Mouse (Mus musculus) intestine, postnatal 0 days (tissue): Measurements from ENCODE around the gene Usp34. TPM values are rescaled to one million over a fixed set of nuclear protein-coding genes. Genes with fewer than 3 reads are reported as not detected.
"Not testable (repeated sequence)": the region's sequence is repeated elsewhere in the genome, so short reads cannot be mapped to it uniquely, and the experiment has no call there.

ENCODE experiments used
- ATAC-seq: fragments of 200-750 bp; cut with Nextera tagmentation; 2 replicates; pipeline ENCODE4 v1.8.0; 2017; ENCODE audit warnings: mild to moderate bottlenecking, moderate TSS enrichment, moderate library complexity
- H3K27ac ChIP-seq: fragments of 300-500 bp; sonication (generic); 2 replicates; pipeline ENCODE4 v1.5.1; 2014; ENCODE audit warnings: mild to moderate bottlenecking, low read depth, low read length, moderate library complexity
- H3K27me3 ChIP-seq: fragments of 300-500 bp; sonication (generic); replicated peaks from 2 replicates; pipeline ENCODE4 v1.6.1; 2014; ENCODE audit warnings: low read length, mixed read lengths; ENCODE audit not compliant: control insufficient read depth, insufficient read depth
- H3K36me3 ChIP-seq: fragments of 300-500 bp; sonication (generic); 2 replicates; pipeline ENCODE4 v1.6.1; 2014; ENCODE audit warnings: mild to moderate bottlenecking, moderate library complexity; ENCODE audit not compliant: control insufficient read depth, insufficient read depth
- H3K4me1 ChIP-seq: fragments of 300-500 bp; sonication (generic); replicated peaks from 2 replicates; pipeline ENCODE4 v1.6.1; 2014; ENCODE audit warnings: antibody characterized with exemption, low read length, mixed read lengths; ENCODE audit not compliant: control insufficient read depth, insufficient read depth
- H3K4me2 ChIP-seq: fragments of 300-500 bp; sonication (generic); replicated peaks from 2 replicates; pipeline ENCODE4 v1.6.1; 2014; ENCODE audit warnings: low read depth, mild to moderate bottlenecking, moderate library complexity
- H3K4me3 ChIP-seq: fragments of 300-500 bp; sonication (generic); 2 replicates; pipeline ENCODE4 v1.5.1; 2014; ENCODE audit warnings: low read depth, low read length
- H3K9ac ChIP-seq: fragments of 300-500 bp; sonication (generic); 2 replicates; pipeline ENCODE4 v1.6.1; 2014; ENCODE audit warnings: mild to moderate bottlenecking, low read depth, low read length
- H3K9me3 ChIP-seq: fragments of 300-500 bp; sonication (generic); 2 replicates; pipeline ENCODE4 v1.6.1; 2016; ENCODE audit warnings: mixed run types; ENCODE audit not compliant: control insufficient read depth
- CTCF ChIP-seq: sonication (generic); IDR thresholded peaks from 2 replicates; pipeline ENCODE4 v1.5.1; 2016; ENCODE audit warnings: low read depth, mild to moderate bottlenecking, control low read depth, antibody characterized with exemption, moderate library complexity
- WGBS: fragments of 180-500 bp; shearing (Covaris S2); extraction: QIAGEN DNeasy Blood & Tissue Kit; methylation state at CpG from one replicate; pipeline ENCODE4 v1.1.7; 2014; 5-methylcytosine and 5-hydroxymethylcytosine counted together
- polyA plus RNA-seq: library from polyadenylated mRNA; unstranded; fragments of >200 nt; fragmentation: Nextera tagmentation; extraction: Ambion mirVana; gene quantifications from 2 replicates; pipeline ENCODE4 v1.2.1, GENCODE M21; 2015

The Usp34 gene
- polyA plus RNA-seq, 1 experiment from 2014 or later, result 13.4 TPM

DNA sequence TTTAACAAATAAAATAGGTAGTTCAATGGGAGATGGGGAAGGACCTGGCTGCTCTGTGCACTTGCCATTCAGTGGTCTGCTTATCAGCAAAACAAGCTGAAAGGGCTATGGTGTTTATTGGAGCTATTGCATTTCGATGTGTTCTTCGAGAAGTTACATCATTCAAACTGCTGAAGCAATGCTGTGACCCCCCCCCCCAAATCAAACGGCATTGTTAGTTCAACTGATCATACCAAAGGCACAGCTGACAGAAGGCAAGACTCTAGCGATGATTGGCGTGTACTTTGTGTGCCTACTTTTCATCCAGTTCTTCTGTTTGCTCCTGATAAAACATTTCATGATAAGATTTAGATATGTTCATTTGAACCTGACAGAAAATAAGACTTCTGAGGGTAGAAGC, 191.9 kb downstream of the Usp34 start:
- ATAC-seq, result no peak
- peak overlapping the region; percentile 64 for H3K4me2 ChIP-seq
- no peak for TF ChIP-seq CTCF
- H3K9me3 ChIP-seq, result no peaks in the 10 kb centered on the region
- H3K36me3 ChIP-seq, result peaks cover 11% of the 10 kb centered on the region
- no peak overlapping the region for H3K27ac ChIP-seq
- H3K27me3 ChIP-seq, result no peaks in the 10 kb centered on the region
- WGBS, result 37% methylated on average over 5 of the region's 5 CpGs
- 0 out of 2 replicates have a peak, but pooled peaks cover 10% of the 10 kb centered on the region for H3K4me1 ChIP-seq
- peak overlapping the region; percentile 42; the same call in 1 of the 2 replicates for H3K9ac ChIP-seq
- H3K4me3 ChIP-seq, result peak overlapping the region; percentile 75

- not testable (repeated sequence) for H3K27ac ChIP-seq
- WGBS, result 77% methylated on average over 5 of the region's 5 CpGs
These were observed 198.1 kb downstream of the Usp34 start for GRCm38 (mm10) chr11:23504801-23505200.

DNA sequence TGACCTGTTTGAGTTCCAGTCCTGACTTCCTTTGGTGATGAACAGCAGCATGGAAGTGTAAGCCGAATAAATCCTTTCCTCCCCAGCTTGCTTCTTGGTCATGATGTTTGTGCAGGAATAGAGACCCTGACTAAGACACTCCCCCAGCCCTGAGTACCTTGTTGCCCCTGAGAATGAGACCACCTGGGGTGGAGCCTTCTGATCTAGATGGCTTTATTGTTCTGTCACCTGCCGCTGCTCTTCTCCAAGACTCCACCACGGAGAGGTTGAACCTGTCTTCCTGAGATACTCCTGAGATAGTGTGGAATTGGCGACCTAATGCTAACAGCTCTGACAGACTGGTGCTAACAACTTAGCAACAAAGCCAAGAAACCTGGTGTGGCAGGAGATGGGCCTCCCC, 208.1 kb downstream of the Usp34 start:
- not testable (repeated sequence) for H3K4me3 ChIP-seq, H3K36me3 ChIP-seq, ATAC-seq, H3K9me3 ChIP-seq, H3K27me3 ChIP-seq, H3K27ac ChIP-seq, H3K4me1 ChIP-seq, H3K4me2 ChIP-seq, H3K9ac ChIP-seq
- WGBS, result 41% methylated on average over 4 of the region's 4 CpGs

More at GRCm38 (mm10) chr11:23504801-23505200, 198.1 kb downstream of the Usp34 start:
- H3K4me3 ChIP-seq, ATAC-seq, H3K36me3 ChIP-seq, H3K9ac ChIP-seq, H3K27me3 ChIP-seq, H3K4me1 ChIP-seq, H3K9me3 ChIP-seq, H3K4me2 ChIP-seq: not testable (repeated sequence)

DNA sequence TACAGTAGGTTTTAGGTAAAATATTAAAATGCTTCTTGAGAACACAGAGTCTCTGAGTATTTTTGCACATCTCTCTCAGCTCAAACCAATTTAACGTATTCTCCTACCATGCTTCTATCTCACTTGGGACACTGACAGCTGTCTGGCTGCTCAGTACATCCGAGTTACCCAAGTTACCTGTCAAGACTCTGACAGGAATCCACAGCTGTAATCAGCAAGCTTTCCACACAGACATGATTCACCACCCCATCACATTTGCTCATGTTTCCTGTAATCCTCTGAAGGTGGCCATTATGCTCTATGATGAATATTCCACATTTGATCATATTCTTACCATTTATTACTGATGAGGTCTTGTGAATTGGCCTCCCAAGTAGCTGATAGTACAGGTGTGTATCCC, 208.6 kb downstream of the Usp34 start:
- no peak for ATAC-seq
- no peaks in the 10 kb centered on the region for H3K4me1 ChIP-seq
- H3K27me3 ChIP-seq, result no peaks in the 10 kb centered on the region
- H3K27ac ChIP-seq, result no peak overlapping the region
- no peak overlapping the region for H3K4me2 ChIP-seq
- WGBS, result 75% methylated on average over 2 of the region's 2 CpGs
- no peak overlapping the region for H3K4me3 ChIP-seq
- H3K9ac ChIP-seq, result no peak overlapping the region
- TF ChIP-seq CTCF, result no peak
- no peaks in the 10 kb centered on the region for H3K36me3 ChIP-seq
- H3K9me3 ChIP-seq, result no peaks in the 10 kb centered on the region

GRCm38 (mm10) chr11:23518981-23519380, 212.3 kb downstream of the Usp34 start:
- Histone ChIP-seq H3K4me2 (no peak overlapping the region), H3K36me3 (no peaks in the 10 kb centered on the region), H3K27me3 (no peaks in the 10 kb centered on the region), H3K9me3 (no peaks in the 10 kb centered on the region), H3K27ac (no peak overlapping the region), H3K4me1 (no peaks in the 10 kb centered on the region), H3K4me3 (no peak overlapping the region), H3K9ac (no peak overlapping the region)
- no peak for TF ChIP-seq CTCF
- 88% methylated on average over 3 of the region's 3 CpGs for WGBS
- ATAC-seq, result no peak

DNA sequence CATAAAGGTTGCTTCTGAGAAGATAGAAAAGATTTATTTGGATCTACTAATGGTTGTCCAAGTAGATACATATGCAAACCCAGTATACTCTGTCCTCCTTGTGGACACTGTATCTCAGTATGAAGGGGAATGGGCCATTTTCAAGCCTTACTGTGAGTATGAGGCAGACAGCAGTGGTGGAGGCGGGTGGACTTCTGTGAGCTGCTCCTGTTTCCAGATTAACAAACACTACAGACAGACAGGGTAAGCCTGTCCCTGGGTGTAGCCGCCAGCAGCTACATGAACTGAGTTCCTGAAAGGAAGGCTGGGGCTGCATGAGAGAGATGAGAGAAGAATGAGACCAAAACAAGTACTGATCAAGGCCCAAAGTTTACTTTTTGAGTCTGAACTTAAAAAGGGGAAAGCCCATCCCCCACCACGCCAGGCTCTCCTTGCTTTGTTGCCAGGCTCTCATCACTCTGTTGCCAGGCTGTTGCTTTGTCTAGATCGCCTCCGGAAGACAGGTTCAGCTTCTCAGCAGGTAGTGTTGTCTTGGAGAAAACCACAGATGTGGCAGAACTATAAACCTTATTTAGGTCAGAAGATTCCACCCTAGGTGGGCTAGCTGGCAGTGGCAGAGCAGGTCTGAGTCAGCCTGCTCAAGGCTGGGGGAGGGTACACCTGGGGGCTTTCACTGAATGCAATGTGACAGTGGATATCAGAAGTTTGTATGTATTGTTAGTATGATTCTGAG, 213.9 kb downstream of the Usp34 start, which contains the start of gene 1700093K21Rik:
1700093K21Rik (minus strand) TSS at position 683 of the 733 bp plus-strand sequence.
- Histone ChIP-seq H3K27me3 (no peaks in the 10 kb centered on the region), H3K27ac (no peak within 1 kb of the TSS), H3K4me2 (no peak within 1 kb of the TSS), H3K9me3 (no peaks in the 10 kb centered on the region), H3K4me3 (no peak within 1 kb of the TSS), H3K9ac (no peak within 1 kb of the TSS), H3K4me1 (no peaks in the 10 kb centered on the region), H3K36me3 (no peaks in the 10 kb centered on the region)
- no peak for ATAC-seq
- WGBS, result 46% methylated on average over 5 of the region's 5 CpGs
- no peak for TF ChIP-seq CTCF
